Mouse (Mus musculus) heart, postnatal 25 days (tissue): ENCODE results near the gene Mymx. TPM values are rescaled to one million over a fixed set of nuclear protein-coding genes. Genes with fewer than 3 reads are reported as not detected.

ENCODE experiments used
- DNase-seq: peaks from one replicate; pipeline ENCODE4 v3.0.0; 2022; ENCODE audit warnings: low spot score
- intact Hi-C: fragments of 180-260 bp; cut with DNase I; formaldehyde crosslinking; loops from one replicate; pipeline ENCODE4 v1.15.1; 2025
- total RNA-seq, 2 experiments: library from RNA; stranded (reverse); gene quantifications; 2 replicates each; pipeline ENCODE4 v1.2.3; 2021

Gene Mymx
- total RNA-seq, 2 experiments from 2014 or later = not detected

DNA sequence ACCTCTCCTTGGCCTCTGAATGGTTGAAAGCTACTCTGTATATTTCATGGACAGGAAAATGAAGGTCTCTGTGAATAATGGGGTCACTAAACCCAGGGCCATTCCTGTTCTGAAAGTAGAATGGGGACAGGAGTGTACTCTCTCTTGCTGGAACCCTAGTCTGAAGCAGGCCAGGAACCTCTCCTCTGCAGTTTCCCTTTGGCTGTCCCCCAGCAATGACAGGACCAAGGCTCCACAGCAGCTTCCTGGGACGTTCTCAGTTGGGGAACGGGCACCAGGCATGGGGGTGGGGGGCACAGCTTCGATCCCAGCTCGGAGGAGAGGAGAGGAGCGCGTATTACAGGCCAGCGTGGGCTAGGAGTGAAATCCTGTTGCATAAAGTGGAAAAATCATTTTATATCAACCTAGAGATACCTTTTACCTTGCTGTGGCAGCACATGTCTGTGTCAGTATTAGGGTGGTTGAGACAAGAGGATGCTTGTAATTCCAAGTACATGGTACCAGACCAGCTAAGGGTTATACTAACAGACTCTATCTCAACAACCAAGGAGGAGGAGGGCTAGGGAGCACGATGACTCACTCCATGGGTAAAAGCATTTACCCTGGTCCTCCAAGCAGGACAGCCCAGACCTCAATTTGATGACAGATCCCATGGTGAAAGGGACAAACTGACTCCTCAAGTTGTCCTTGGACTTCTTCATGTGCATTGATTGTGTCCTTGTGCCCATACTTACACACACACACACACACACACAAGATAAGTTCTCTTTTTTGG, 26.6 kb downstream of the Mymx start:
- DNase-seq = no peak
- intact Hi-C loops = loop anchor here (5.0 kb wide), 1 partner anchor 147 kb away; no protein-coding TSS in a partner anchor

- intact Hi-C loops = no loop called here
- DNase-seq = peak; percentile 60
Observed at GRCm38 (mm10) chr17:45574129-45574761, 27.7 kb downstream of the Mymx start.

DNA sequence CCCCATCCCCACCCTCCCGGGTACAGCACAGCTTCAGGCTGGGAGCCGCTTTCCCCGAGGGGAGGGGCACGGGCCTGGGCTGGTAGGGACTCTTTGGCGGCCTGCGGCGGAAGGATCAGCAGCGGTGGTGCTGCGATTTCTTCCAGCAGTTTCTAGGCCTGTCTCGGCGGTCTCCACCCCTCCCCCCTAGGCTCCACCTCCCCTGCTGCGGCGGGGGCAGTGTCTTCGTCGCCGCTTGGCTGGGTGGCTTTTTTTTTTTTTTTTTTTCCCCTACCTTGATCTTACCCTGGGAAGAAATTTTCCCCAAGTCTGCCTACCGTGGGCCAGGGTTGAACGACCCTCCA, 28.1 kb downstream of the Mymx start:
- DNase-seq = peak; percentile 92
- intact Hi-C loops = no loop called here

- DNase-seq = peak; percentile 97
- intact Hi-C loops = no loop called here
Observed at GRCm38 (mm10) chr17:45573087-45573779, 28.7 kb downstream of the Mymx start, which contains the start of gene Hsp90ab1. Hsp90ab1 (minus strand) TSS chr17:45573271.

DNA sequence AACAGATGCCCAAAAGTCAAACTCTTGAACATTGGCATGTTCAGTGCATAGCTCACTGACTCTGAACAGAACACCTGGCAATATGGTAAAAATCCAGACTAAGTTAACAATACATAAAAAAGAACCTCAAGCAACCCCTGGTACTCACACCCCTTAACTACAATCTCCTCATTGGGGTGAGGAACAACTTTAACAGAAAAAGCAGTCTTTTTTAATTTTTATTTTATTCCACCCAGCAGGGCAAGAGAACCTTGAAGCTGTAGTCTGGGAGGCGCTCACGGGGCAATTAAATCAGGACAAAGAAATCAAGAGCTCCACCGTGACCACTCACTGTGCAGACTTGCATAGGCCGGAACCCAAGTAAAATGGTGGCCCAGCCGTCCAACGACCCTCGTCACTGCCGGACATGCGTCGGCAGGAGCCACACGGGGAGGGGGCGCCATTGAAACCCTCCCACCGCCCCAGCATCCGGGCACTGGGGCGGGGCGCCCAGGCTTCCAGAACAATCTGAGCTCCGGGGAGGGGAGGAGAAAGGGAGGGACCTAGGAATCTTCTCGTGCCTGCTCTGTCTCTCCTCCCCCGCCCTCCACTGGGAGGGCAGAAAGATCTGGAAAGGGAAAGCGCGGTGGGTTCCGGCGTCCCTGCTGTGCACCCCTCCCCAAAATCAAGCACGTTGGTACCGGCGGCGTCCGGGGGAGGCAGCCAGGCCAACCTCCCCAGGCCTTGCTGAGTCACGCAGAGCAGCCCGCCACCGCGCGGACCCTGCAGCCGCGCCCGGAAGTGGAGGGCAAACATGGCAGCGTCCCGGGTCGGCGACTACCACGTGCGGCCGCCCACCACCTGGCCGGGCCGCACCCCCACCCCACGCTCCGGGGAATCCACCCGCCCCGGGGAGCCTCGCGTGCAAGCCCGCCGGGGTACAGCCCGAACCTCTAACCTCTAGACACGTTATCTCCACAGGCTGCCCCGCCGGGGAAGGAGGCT, 29.5 kb downstream of the Mymx start:
- intact Hi-C loops = no loop called here
- peak; percentile 75 for DNase-seq

- no peak for DNase-seq
- intact Hi-C loops = loop anchor here (10.0 kb wide), 1 partner anchor 465 kb away; the partner anchor contains the start of gene Vegfa
Observed at GRCm38 (mm10) chr17:45569999-45570398, 31.9 kb downstream of the Mymx start.

- intact Hi-C loops = loop anchor here (10.0 kb wide), 1 partner anchor 466 kb away; the partner anchor contains the start of gene Vegfa
- DNase-seq = no peak
Observed at GRCm38 (mm10) chr17:45568990-45569389, 32.9 kb downstream of the Mymx start.

DNA sequence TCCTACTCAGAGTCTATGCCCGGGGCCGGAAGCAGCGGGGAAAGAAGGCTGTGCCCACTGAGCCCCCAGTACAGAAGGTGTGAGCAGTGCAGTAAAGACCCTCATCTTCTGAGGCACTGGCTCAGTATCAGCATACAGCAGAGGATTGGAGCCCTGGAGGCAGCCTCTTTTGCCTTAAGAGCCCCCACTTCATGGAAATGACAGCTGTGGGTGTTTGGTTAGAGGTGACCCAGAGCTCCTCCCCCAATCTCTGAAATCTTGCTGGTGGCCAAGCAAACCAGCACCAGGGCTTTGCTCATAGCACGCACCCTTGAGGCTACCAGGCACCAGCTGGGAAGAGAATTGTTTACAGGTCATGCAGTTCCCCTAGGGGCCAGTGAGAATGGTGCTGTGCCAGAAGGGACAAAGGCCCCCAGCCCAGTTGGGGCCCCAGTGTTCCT, 34.7 kb downstream of the Mymx start:
- intact Hi-C loops = loop anchor here (10.0 kb wide), 1 partner anchor 468 kb away; the partner anchor contains the start of gene Vegfa
- DNase-seq = no peak

DNA sequence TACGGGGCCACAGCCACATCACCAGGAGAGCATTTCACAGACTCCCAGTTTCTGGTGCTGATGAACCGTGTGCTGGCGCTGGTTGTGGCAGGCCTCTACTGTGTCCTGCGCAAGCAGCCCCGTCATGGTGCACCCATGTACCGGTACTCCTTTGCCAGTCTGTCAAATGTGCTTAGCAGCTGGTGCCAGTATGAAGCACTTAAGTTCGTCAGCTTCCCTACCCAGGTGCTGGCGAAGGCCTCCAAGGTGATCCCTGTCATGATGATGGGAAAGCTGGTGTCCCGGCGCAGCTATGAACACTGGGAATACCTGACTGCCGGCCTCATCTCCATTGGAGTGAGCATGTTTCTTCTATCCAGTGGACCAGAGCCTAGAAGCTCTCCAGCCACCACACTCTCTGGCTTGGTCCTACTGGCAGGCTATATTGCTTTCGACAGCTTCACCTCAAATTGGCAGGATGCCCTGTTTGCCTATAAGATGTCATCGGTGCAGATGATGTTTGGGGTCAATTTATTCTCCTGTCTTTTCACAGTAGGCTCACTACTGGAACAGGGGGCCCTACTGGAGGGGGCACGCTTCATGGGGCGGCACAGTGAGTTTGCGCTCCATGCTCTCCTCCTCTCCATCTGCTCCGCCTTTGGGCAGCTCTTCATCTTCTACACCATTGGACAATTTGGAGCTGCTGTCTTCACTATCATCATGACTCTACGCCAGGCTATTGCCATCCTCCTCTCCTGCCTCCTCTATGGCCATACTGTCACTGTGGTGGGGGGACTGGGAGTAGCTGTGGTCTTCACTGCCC, 35.3 kb downstream of the Mymx start:
- no peak for DNase-seq
- intact Hi-C loops = loop anchor here (10.0 kb wide), 1 partner anchor 468 kb away; the partner anchor contains the start of gene Vegfa

DNA sequence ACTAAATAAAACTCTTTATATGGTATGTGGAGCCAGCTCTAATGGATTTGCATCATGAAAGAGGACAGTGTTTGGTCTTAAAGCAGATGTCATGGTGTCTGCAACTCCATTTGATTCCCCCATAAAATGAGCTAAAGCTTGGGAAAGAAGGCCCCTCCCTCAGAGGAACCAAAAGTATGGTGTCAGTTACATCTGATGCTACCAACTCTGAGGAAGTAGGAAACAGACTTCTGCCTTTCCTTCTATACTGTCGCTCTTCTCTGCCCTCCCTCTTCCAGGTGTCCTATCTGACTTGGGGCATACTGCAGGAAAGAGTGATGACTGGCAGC, 35.9 kb downstream of the Mymx start:
- intact Hi-C loops = loop anchor here (10.0 kb wide), 1 partner anchor 469 kb away; the partner anchor contains the start of gene Vegfa

GRCm38 (mm10) chr17:45565103-45565502, 36.8 kb downstream of the Mymx start:
- intact Hi-C loops = loop anchor here (10.0 kb wide), 1 partner anchor 470 kb away; the partner anchor contains the start of gene Vegfa
- no peak for DNase-seq

More for the DNA sequence above, 35.9 kb downstream of the Mymx start:
- DNase-seq = no peak

DNA sequence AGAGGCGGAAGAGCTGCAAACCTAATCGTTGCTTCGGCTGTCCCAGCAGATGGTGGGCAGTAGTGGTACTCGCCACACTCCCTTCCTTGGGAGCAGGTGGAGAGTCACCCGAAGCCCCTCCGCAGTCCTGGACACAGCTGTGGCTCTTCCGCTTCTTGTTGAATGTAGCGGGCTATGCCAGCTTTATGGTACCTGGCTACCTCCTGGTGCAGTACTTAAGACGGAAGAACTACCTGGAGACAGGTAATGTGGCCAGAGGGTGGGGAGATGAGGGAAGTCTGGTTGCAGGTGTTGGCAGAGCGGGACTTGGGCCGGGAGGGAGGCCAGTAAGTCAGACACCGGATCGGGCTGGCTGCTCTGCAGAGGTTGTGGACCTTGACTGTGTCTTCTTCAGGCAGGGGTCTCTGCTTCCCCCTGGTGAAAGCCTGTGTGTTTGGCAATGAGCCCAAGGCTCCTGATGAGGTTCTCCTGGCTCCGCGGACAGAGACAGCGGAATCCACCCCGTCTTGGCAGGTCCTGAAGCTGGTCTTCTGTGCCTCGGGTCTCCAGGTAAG, 37.3 kb downstream of the Mymx start:
- intact Hi-C loops = loop anchor here (10.0 kb wide), 1 partner anchor 470 kb away; the partner anchor contains the start of gene Vegfa

DNA sequence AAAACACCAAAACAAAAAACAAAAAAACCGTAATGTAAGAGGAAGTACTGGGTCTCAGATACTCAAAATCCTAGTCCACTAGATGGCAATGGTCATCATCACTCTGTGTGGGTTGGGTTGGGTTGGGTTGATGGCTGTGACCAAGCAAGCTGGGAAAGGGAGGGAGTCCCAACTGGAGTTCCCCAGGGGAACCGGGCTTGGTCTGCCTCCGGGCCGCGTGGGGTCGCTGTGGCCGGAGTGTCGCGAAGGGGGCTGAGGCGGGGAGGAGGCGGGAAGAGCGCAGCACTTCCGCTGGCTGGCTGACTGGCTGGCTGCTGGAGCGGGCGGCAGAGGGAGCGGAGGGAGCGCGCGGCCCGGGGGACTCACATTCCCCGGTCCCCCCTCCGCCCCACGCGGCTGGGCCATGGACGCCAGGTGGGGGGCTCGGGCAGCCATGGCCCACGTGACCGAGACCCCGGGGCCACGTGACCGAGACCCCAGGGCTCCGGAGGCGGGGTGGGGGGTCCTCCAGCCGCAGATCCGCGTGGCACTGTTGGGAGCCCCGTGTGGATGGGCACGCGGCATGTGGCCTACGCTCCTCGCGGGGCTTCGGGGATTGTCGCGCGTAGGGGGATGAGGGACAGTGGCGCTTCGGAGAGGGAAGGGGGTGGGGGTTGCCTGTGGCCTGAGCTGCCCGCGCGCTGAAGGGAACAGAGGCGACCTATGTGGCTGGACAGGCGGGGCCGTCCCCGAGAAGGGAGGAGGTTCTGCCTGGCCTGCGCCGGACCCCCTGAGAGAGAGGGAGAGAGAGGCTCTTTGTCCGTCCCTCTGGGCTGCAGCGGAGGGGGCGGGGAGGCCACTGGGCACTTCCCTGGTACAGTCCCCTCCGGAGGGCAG, 38.0 kb downstream of the Mymx start, which contains the start of gene Slc35b2:
TSS of gene Slc35b2 (plus strand) at position 220 of the 876 bp plus-strand sequence.
- DNase-seq = peak; percentile 91
- intact Hi-C loops = loop anchor here (10.0 kb wide), 1 partner anchor 471 kb away; the partner anchor contains the start of gene Vegfa

More for the DNA sequence above, 37.3 kb downstream of the Mymx start:
- DNase-seq = no peak

DNA sequence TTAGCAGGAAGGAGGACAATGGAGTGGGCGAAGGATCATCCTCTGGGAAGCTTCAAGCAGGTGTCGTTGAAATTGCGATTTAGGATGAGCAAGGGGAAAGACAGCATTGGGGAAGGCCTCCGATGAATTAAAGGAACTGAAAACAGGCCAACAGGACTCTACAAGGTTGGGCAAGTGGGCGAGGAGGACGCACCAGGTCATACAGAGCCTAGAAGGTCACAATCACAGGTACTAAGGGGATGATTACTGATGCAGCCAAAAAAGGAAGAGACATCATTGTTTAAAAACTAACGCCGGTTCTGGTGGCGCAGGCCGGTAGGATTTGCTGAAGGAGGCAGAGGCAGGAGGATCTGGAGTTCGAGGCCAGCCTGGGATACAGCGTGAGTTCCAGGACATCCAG, 38.7 kb downstream of the Mymx start:
- DNase-seq = no peak
- intact Hi-C loops = loop anchor here (10.0 kb wide), 1 partner anchor 472 kb away; the partner anchor contains the start of gene Vegfa

DNA sequence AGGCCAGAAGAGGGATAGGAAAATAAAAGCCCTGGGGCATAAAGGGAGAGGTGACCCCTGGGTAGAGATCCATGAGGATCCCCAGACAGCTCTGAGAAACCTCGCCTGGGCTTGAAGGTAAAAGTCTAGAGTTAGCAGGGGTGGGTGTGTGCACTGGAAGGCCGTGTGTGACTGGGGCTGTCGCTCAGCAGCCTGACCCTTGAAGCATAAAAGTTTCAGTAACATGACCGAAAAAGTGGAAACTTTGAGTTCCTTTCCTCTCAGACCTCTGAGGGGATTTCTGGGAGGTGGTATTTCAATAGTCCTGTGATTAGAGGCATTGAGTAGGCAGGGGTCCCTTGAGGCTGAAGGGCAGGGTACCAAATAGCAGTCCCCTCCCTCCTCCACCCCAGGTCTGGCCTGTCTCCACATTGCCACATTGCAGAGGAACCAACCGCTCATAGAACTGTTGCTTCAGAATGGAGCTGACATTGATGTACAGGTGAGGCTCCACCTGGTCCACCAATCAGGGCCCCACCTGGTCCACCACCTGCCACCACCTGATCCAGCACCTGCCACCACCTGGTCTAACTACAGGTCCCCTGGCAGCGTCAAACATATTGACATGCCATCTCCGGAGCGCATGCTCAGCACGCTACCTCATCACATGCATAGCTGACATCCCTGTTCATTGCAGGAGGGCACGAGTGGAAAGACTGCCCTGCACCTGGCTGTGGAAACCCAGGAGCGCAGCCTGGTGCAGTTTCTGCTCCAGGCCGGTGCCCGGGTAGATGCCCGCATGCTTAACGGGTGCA, 42.0 kb downstream of the Mymx start:
- no peak for DNase-seq
- intact Hi-C loops = loop anchor here (10.0 kb wide), 1 partner anchor 475 kb away; the partner anchor contains the start of gene Vegfa
